Mouse (Mus musculus) heart, embryonic 13.5 days (tissue): ENCODE results near the gene Slc11a2. TPM values are rescaled to one million over a fixed set of nuclear protein-coding genes. Genes with fewer than 3 reads are reported as not detected.

Experiments used
- ATAC-seq: fragments of 200-750 bp; cut with Nextera tagmentation; 2 replicates; pipeline ENCODE4 v1.8.0; 2017; ENCODE audit warnings: moderate TSS enrichment; ENCODE audit not compliant: insufficient number of reproducible peaks, low FRiP score, low TSS enrichment; ENCODE audit errors: extremely low read depth
- H3K27ac ChIP-seq: fragments of 300-500 bp; sonication (generic); replicated peaks from 2 replicates; pipeline ENCODE4 v1.5.1; 2015; ENCODE audit warnings: moderate library complexity, mild to moderate bottlenecking, inconsistent platforms
- H3K27me3 ChIP-seq: fragments of 300-500 bp; sonication (generic); replicated peaks from 2 replicates; pipeline ENCODE4 v1.6.1; 2015; ENCODE audit warnings: mild to moderate bottlenecking, inconsistent platforms
- H3K36me3 ChIP-seq: fragments of 300-500 bp; sonication (generic); 2 replicates; pipeline ENCODE4 v1.6.1; 2015; ENCODE audit warnings: mild to moderate bottlenecking, inconsistent platforms
- H3K4me1 ChIP-seq: fragments of 300-500 bp; sonication (generic); 2 replicates; pipeline ENCODE4 v1.6.1; 2015; ENCODE audit warnings: inconsistent platforms
- H3K4me2 ChIP-seq: fragments of 300-500 bp; sonication (generic); 2 replicates; pipeline ENCODE4 v1.6.1; 2015; ENCODE audit warnings: inconsistent platforms, mild to moderate bottlenecking, moderate library complexity
- H3K4me3 ChIP-seq: fragments of 300-500 bp; sonication (generic); 2 replicates; pipeline ENCODE4 v1.5.1; 2015; ENCODE audit warnings: moderate library complexity, mild to moderate bottlenecking, inconsistent platforms
- H3K9ac ChIP-seq: fragments of 300-500 bp; sonication (generic); 2 replicates; pipeline ENCODE4 v1.6.1; 2015; ENCODE audit warnings: inconsistent platforms, mild to moderate bottlenecking, moderate library complexity
- H3K9me3 ChIP-seq: fragments of 300-500 bp; sonication (generic); 2 replicates; pipeline ENCODE4 v1.6.1; 2016; ENCODE audit warnings: inconsistent platforms
- WGBS: fragments of 180-500 bp; shearing (Covaris S2); methylation state at CpG from one replicate; pipeline ENCODE4 v1.1.7; 2015; ENCODE audit warnings: mixed read lengths; 5-methylcytosine and 5-hydroxymethylcytosine counted together
- polyA plus RNA-seq: library from polyadenylated mRNA; unstranded; fragments of >200 nt; fragmentation: Nextera tagmentation; extraction: Ambion mirVana; gene quantifications from 2 replicates; pipeline ENCODE4 v1.2.1, GENCODE M21; 2015

Gene Slc11a2
- polyA plus RNA-seq, 1 experiment from 2014 or later = 12.8 TPM

DNA sequence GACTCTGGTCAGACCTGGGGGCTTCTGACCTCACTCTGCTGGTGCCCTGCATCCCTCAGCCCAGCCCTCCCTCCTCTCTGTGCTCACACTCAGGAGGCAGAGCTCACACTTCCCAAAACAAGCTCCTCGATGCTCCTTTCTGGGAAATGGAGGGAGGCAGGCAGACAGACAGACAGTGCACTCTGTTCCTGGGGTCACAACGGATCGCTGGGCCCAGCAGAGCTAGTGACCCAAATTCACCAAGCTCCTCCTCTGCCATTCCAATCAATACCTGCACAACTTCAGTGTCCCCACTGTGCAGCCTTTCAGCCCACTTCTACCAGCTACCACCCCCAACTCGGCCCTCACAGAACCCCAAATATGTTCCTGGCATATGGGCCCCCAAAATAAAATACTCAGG, 23.1 kb downstream of the Slc11a2 start:
- Histone ChIP-seq H3K9me3 (no peaks in the 10 kb centered on the region), H3K9ac (no peak overlapping the region), H3K4me3 (no peak overlapping the region), H3K27me3 (no peaks in the 10 kb centered on the region), H3K27ac (no peak overlapping the region), H3K4me2 (no peak overlapping the region), H3K36me3 (peaks cover 94% of the 10 kb centered on the region), H3K4me1 (0 out of 2 replicates have a peak, but pooled peaks cover 4% of the 10 kb centered on the region)
- ATAC-seq = no peak
- WGBS = 95% methylated on average over 4 of the region's 4 CpGs

GRCm38 (mm10) chr15:100400592-100401250, 24.2 kb downstream of the Slc11a2 start:
- Histone ChIP-seq H3K27me3 (no peaks in the 10 kb centered on the region), H3K4me1 (no peaks in the 10 kb centered on the region), H3K9me3 (no peaks in the 10 kb centered on the region), H3K36me3 (peaks cover 98% of the 10 kb centered on the region), H3K4me3 (no peak overlapping the region), H3K27ac (no peak overlapping the region), H3K4me2 (no peak overlapping the region), H3K9ac (no peak overlapping the region)
- WGBS = 83% methylated on average over 16 of the region's 16 CpGs
- no peak for ATAC-seq

GRCm38 (mm10) chr15:100395561-100395960, 29.3 kb downstream of the Slc11a2 start:
- Histone ChIP-seq H3K27me3 (no peaks in the 10 kb centered on the region), H3K9ac (no peak overlapping the region), H3K4me1 (peaks cover 26% of the 10 kb centered on the region), H3K4me3 (no peak overlapping the region), H3K9me3 (no peaks in the 10 kb centered on the region), H3K36me3 (peaks cover 76% of the 10 kb centered on the region), H3K4me2 (no peak overlapping the region), H3K27ac (no peak overlapping the region)
- WGBS = 94% methylated on average over 3 of the region's 3 CpGs
- ATAC-seq = no peak

GRCm38 (mm10) chr15:100393016-100393415, 31.9 kb downstream of the Slc11a2 start:
- no peak for ATAC-seq

GRCm38 (mm10) chr15:100391599-100391998, 33.3 kb downstream of the Slc11a2 start:
- Histone ChIP-seq H3K4me1 (peaks cover 40% of the 10 kb centered on the region), H3K4me3 (no peak overlapping the region), H3K27me3 (no peaks in the 10 kb centered on the region), H3K9me3 (no peaks in the 10 kb centered on the region), H3K4me2 (no peak overlapping the region), H3K27ac (no peak overlapping the region), H3K9ac (no peak overlapping the region), H3K36me3 (peaks cover 36% of the 10 kb centered on the region)
- WGBS = 69% methylated on average over 7 of the region's 7 CpGs
- no peak for ATAC-seq

More at GRCm38 (mm10) chr15:100393016-100393415, 31.9 kb downstream of the Slc11a2 start:
- no peaks in the 10 kb centered on the region for H3K9me3 ChIP-seq
- WGBS = 67% methylated on average over 11 of the region's 11 CpGs
- H3K36me3 ChIP-seq = peaks cover 50% of the 10 kb centered on the region
- H3K4me3 ChIP-seq = no peak overlapping the region
- no peak overlapping the region for H3K4me2 ChIP-seq
- H3K27me3 ChIP-seq = no peaks in the 10 kb centered on the region
- H3K4me1 ChIP-seq = peaks cover 40% of the 10 kb centered on the region
- H3K9ac ChIP-seq = no peak overlapping the region
- H3K27ac ChIP-seq = no peak overlapping the region

GRCm38 (mm10) chr15:100391066-100391465, 33.8 kb downstream of the Slc11a2 start:
- no peaks in the 10 kb centered on the region for H3K27me3 ChIP-seq
- H3K4me1 ChIP-seq = peaks cover 40% of the 10 kb centered on the region
- no peak overlapping the region for H3K4me3 ChIP-seq
- no peak overlapping the region for H3K4me2 ChIP-seq
- ATAC-seq = no peak
- no peak overlapping the region for H3K9ac ChIP-seq
- H3K27ac ChIP-seq = no peak overlapping the region
- 51% methylated on average over 7 of the region's 7 CpGs for WGBS
- H3K36me3 ChIP-seq = peaks cover 31% of the 10 kb centered on the region
- H3K9me3 ChIP-seq = no peaks in the 10 kb centered on the region

GRCm38 (mm10) chr15:100388886-100389285, 36.0 kb downstream of the Slc11a2 start:
- 72% methylated on average over 9 of the region's 9 CpGs for WGBS
- no peak overlapping the region for H3K4me3 ChIP-seq
- H3K9ac ChIP-seq = no peak overlapping the region
- no peaks in the 10 kb centered on the region for H3K9me3 ChIP-seq
- ATAC-seq = no peak
- peaks cover 40% of the 10 kb centered on the region for H3K4me1 ChIP-seq
- H3K27ac ChIP-seq = no peak overlapping the region
- H3K36me3 ChIP-seq = peaks cover 9% of the 10 kb centered on the region
- no peak overlapping the region for H3K4me2 ChIP-seq
- no peaks in the 10 kb centered on the region for H3K27me3 ChIP-seq

- Histone ChIP-seq H3K27ac (no peak overlapping the region), H3K4me2 (no peak overlapping the region)
- ATAC-seq = no peak
Measured at GRCm38 (mm10) chr15:100388224-100388835, 36.5 kb downstream of the Slc11a2 start.

DNA sequence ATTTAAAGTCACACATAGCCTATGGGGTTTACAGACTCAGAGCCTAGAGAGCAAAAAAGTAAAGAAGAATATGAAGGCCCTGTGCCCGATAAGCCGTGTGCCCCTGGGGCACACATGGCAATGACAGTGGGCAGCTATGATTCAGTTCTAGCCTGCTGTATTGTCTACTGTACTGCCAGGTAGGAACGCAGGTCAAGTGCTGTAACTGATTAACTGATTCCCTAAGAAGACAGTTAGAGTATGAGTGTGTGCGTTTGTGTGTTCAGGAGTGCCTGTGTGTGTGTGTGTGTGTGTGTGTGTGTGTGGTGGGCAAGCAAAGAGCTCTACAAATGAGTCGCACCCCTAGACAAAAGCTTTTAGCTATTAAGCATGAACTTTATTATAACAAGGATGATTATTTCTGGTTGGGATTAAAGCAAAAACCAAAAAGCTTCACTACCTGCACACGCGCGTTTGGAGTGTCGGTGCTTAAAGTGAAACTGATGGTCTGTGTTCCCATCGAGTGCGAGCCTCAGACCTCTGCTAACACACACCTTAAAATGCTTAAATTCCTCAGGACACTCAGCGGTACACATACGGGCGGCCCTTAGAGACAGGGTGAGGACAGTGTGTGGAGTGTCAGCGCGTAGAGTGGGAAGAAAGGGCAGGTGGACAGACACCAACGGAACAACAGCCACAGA, 37.2 kb downstream of the Slc11a2 start:
- 91% methylated on average over 17 of the region's 17 CpGs for WGBS
- H3K36me3 ChIP-seq = no peaks in the 10 kb centered on the region
- H3K4me1 ChIP-seq = peaks cover 32% of the 10 kb centered on the region
- ATAC-seq = no peak
- H3K4me3 ChIP-seq = no peak overlapping the region
- H3K27ac ChIP-seq = no peak overlapping the region
- H3K9me3 ChIP-seq = no peaks in the 10 kb centered on the region
- no peak overlapping the region for H3K4me2 ChIP-seq
- 0 out of 2 replicates have a peak, but pooled peaks cover 4% of the 10 kb centered on the region for H3K27me3 ChIP-seq
- H3K9ac ChIP-seq = no peak overlapping the region

More at GRCm38 (mm10) chr15:100388224-100388835, 36.5 kb downstream of the Slc11a2 start:
- Histone ChIP-seq H3K27me3 (no peaks in the 10 kb centered on the region), H3K36me3 (peaks cover 3% of the 10 kb centered on the region), H3K9me3 (no peaks in the 10 kb centered on the region), H3K9ac (no peak overlapping the region), H3K4me1 (peaks cover 38% of the 10 kb centered on the region), H3K4me3 (no peak overlapping the region)
- 88% methylated on average over 16 of the region's 16 CpGs for WGBS

DNA sequence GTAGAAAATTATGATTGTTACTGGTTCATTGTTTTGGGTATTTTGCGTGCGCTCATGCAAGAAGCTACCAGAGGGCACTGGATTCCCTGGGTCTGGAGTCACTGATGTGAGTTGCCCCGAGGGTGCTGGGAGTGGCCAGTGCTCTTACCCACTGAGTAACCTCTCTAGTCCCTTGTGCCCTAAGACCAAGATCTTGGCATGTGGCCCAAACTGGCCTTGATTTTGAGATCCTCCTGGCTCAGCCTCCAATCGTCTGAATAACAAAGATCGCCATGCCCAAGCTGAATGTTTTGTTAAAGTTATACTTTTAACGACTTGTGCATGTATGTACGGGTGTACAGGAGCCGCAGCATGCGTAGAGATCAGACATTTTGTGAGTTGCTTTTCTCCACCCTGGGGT, 39.2 kb downstream of the Slc11a2 start:
- H3K36me3 ChIP-seq = no peaks in the 10 kb centered on the region
- 0 out of 2 replicates have a peak, but pooled peaks cover 4% of the 10 kb centered on the region for H3K27me3 ChIP-seq
- no peak overlapping the region for H3K9ac ChIP-seq
- peaks cover 16% of the 10 kb centered on the region for H3K4me1 ChIP-seq
- no peak overlapping the region for H3K4me2 ChIP-seq
- ATAC-seq = no peak
- H3K9me3 ChIP-seq = no peaks in the 10 kb centered on the region
- no peak overlapping the region for H3K4me3 ChIP-seq
- H3K27ac ChIP-seq = no peak overlapping the region
- WGBS = 90% methylated on average over 9 of the region's 9 CpGs

- Histone ChIP-seq H3K4me3 (no peak overlapping the region), H3K27ac (no peak overlapping the region), H3K4me1 (no peaks in the 10 kb centered on the region), H3K36me3 (no peaks in the 10 kb centered on the region), H3K27me3 (0 out of 2 replicates have a peak, but pooled peaks cover 4% of the 10 kb centered on the region), H3K9me3 (no peaks in the 10 kb centered on the region), H3K9ac (no peak overlapping the region), H3K4me2 (no peak overlapping the region)
- ATAC-seq = no peak
- WGBS = 66% methylated on average over 2 of the region's 2 CpGs
Measured at GRCm38 (mm10) chr15:100380104-100380503, 44.8 kb downstream of the Slc11a2 start.
